Mouse (Mus musculus) naive thymus-derived CD4-positive, alpha-beta T cell, adult 2 months (primary cell): ENCODE results near the gene Krtap10-10.
A peak's percentile ranks its signal among the peaks of the same experiment; 100 is the strongest.
"Not testable (repeated sequence)": the region's sequence is repeated elsewhere in the genome, so short reads cannot be mapped to it uniquely, and the experiment has no call there.

Experiments
- DNase-seq: peaks from one replicate; pipeline ENCODE4 v3.0.0-alpha.2; 2011; ENCODE audit warnings: low read depth

Krtap10-10 gene

DNA sequence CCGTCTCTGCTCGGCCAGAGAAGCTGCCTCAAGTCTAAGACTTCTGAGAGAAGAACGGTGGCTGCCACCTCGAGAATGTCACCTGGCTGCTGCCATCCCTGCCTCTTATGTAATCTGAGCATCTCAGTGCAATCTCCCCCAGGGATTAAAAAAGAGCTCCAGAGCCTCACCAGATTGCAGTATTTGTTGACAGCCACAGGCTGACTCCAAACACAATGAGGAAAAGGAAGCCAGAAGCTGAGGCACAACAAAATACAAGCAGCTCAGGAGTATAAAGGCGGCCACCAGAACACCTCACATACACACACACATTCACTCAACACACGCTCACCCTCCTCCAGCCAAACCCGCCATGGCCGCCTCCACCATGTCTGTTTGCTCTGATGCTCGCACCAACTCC lies at the start of gene Krtap10-10:
Gene Krtap10-10 (plus strand): TSS at position 301 of the 400 bp plus-strand sequence.
- DNase-seq, result no peak

DNA sequence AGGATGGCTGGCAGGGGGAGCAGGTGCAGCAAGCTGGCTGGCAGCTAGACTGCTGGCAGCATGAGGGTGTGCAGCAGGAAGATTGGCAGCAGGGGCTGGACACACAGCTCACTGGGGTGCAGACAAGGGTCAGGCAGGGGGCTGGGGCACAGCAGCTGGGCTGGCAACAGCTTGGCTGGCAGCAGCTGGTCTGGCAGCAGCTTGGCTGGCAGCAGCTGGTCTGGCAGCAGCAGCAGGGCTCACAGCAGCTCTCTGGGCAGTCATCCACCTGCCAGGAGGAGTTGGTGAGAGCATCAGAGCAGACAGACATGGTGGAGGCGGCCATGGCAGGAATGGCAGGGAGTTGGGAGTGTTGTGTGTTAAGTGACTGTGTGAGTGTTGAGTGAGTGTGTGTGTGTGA lies 47.9 kb upstream of the Krtap10-10 start, which contains the start of gene Gm7137:
Gene Gm7137 (minus strand): TSS at position 325 of the 400 bp plus-strand sequence.
- DNase-seq, result not testable (repeated sequence)

DNA sequence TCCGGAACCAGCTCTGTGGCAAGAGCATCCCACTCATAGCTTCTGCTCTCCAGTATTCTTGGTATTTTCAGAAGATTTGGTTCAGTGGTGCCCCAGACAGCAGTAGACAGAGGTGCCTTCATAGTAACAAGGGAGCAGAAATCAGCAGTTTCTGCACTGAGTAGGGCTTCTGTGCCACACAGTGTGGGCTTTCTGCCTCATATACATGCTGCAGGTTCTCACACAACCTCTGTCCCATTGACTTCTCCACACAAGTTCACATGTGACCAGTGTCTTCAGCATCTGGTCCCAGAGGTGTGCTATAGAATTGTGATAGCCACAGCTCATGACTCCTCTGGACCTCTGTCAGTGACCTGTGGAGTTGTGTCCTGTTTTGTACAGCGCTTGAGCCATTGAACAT lies 47.1 kb upstream of the Krtap10-10 start:
- no peak for DNase-seq

DNA sequence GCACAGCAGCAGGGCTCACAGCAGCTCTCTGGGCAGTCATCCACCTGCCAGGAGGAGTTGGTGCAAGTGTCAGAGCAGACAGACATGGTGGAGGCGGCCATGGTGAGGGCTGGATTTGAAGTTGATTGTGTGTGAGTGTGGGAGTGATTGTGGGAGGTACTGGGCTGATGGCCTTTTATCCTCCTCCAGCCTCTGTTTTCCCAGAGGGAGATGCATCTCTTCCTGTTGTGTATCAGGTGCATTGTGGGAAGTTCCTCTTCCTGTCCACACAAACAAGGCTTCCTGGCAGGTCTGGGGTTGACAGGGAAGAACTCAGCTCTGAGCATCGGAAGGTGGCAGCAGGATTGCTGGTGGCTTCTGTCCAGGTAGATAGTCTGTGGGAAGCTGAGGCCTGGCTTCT lies 40.8 kb upstream of the Krtap10-10 start, which contains the start of gene Gm9639:
Gene Gm9639 (minus strand): TSS at position 101 of the 400 bp plus-strand sequence.
- no peak for DNase-seq

DNA sequence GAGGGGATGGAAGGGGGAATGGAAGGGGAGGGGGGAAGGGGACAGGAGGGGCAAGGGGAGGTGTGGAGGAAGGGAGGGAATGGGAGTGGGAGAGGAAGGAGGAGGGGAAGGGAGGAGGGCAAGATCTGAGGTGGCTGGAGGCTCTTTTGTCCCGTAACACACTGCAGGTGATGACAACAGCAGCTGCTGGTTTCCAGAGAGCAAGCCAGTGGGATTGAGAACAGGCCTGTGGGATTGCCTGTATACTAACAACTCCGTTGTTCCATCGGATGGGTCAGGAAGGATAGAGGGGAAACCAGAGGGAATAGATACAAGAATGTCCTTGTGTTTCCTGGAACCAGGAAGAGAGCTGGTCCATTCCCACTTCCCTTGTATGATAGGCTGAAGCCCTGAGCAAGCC lies 38.1 kb upstream of the Krtap10-10 start:
- no peak for DNase-seq

DNA sequence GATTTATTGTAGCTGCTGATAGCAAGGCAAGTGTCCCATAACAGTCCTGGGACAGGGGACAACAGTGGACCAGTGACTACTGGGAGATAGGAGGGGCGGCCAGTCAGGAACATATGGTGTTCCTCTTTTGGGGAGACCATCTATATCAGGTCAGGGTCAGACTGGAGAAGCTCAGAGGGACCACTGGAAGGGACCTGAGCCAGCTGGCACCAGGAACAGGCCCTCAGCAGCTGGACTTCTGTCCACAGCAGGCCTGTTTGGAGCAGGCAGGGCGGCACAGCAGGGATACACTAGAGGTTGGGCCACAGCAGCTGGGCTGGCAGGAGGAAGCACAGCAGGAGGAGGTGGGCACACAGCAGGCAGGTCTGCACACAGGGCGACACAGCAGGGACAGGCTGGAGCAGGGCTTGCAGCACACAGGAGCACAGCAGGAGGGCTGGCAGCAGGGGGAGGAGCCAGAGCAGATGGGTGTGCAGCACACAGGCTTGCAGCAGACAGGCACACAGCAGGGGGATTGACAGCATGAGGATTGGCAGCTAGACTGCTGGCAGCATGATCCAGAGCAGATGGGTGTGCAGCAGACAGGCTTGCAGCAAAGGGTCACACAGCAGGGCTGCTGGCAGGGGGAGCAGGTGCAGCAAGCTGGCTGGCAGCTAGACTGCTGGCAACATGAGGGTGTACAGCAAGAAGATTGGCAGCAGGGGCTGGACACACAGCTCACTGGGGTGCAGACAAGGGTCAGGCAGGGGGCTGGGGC lies 37.4 kb upstream of the Krtap10-10 start:
- not testable (repeated sequence) for DNase-seq

DNA sequence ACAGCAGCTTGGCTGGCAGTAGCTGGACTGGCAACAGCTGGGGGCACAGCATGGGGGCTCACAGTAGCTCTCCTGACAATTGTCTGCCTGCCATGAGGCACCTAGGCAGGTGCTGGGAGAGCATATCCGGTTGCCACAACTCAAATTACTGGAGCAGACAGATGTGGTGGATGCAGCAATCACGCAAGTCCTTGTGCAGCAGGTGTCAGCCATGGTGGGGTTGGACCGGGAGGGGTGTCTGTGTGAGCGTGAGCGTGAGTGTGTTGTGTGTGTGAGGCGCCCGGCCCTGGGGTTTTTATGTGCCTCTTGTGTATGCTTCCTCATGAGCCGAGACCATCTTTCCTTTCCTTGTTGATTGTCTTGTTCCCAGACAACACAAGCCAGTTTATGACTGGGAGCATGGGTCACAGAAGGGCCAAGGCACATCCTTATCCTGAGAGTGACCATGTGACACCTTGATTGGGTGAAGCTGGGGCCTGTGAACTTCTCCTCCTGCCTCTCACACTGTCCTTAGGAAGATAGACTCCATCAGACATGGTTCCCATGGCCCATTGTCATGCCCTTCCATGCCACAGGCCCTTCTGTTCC lies 36.7 kb upstream of the Krtap10-10 start, which contains the start of gene Gm19668:
Gene Gm19668 (minus strand): TSS at position 213 of the 588 bp plus-strand sequence.
- DNase-seq, result no peak

DNA sequence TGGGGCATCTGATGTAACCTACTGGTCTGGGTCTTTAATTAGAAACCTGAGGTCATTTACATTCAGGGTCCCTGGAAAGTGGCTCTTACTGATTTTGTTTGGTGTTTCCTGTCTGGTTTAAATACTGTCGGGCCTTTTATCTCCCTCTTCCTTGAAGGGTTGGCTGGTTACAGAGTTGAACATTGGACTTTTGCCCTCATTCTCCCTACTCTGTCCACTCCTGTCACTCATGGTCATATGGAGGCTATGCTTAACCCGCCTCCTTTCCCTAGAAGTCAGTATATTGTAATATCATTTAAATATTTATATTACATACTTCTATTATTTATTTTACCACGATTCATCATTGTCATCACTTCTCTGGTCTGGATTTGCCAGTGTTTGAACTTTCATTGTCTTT lies 31.7 kb upstream of the Krtap10-10 start:
- no peak for DNase-seq

DNA sequence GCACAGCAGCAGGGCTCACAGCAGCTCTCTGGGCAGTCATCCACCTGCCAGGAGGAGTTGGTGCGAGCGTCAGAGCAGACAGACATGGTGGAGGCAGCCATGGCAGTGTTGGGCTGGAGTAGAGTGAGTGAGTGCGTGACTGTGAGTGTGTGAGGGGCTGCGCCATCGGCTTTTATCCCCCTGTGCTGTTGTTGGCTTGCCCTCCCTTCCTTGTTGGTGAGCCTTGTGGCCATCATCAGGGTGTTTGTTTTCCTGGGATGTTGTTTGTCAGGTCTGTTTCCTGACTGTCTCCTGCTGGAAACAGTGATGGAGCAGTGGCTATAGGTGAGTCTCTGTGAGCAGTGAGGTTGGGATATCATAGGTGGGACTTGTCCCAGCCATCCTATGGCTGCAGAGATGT lies 24.0 kb upstream of the Krtap10-10 start, which contains the start of gene Gm9507:
Gene Gm9507 (minus strand): TSS at position 101 of the 400 bp plus-strand sequence.
- no peak for DNase-seq

DNA sequence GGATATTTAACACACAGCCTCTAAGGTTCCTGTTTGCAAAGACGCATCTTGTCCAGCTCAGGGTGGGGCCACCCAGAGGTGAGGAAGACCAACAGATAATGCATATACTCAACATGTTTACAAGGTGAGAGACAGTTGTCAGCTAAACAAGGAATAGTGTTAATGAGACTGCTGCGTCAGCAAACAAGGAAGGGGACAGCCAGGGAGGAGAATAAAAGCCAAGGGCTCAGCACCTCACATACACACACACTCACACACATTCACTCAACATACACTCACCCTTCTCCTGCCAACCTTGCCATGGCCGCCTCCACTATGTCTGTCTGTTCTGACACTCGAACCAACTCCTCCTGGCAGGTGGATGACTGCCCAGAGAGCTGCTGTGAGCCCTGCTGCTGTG lies 21.4 kb upstream of the Krtap10-10 start, which contains the start of gene Gm2696:
Gene Gm2696 (plus strand): TSS at position 301 of the 400 bp plus-strand sequence.
- no peak for DNase-seq

DNA sequence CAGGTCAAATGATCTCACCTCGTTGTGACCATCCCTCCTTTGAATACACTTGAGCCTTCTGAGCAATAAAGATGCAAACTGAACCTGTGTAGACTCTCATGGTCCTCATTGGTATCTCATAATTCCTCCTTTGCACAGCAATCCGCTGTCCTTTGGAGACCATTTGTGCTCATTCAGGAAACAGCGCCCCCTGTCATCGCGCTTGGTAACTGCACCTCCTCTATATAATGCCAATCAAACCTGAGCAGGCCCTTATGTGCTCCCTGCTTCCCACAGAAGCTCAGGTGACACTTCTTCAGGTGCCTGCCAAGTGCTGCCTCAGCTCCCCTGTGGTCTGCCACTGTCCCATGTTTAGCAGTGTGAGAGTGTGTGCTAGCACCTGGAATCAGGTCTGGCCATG lies 20.2 kb upstream of the Krtap10-10 start:
- DNase-seq, result peak; percentile 42

DNA sequence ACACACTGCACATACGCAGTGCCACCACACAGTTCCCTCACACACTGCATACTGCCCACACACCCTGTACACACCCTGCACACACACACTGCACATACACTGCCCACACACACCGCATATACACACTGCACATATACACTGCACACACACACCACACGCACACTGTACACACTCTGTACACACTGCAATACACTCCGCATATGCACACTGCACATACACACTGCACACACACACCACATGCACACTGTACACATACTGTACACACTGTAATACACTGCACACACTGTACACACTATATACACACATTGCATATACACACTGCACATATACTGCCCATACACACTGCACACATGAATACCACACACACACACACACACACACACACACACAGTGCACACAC lies 17.2 kb upstream of the Krtap10-10 start:
- no peak for DNase-seq

DNA sequence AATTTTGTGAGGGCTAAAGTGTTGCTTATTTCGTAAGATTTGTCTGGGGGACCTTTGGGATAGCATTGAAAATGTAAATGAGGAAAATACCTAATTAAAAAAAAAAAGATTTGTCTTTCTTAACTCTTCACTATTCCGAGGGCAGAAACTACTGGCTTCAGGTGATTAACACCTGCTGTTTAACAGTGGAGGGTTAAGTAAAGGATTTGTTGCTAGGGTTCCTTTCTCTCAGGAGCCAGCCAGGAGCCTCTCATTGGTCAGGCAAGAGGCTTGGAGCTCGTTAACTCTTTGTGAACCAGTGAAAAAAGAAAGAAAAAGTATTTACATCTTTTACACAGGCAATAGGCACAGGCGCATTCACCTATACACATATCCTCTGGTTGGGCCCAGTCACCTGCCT lies 16.5 kb upstream of the Krtap10-10 start:
- no peak for DNase-seq

DNA sequence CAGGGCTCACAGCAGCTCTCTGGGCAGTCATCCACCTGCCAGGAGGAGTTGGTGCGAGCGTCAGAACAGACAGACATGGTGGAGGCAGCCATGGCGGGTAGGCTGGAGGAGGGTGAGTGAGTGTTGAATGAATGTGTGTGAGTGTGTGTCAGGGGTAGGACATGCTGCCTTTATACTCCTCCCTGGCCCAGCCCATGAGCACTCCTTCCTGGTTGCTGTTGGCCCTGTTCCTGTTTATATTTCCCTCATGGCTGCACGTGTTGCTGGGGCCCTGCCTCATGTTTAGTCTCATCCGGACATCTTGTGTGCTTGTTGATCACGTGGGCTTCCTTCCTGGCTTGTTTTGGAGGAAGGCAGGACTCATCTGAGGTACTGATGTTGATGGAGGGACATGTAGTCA lies 8.8 kb upstream of the Krtap10-10 start, which contains the start of gene Krtap10-4:
Gene Krtap10-4 (minus strand): TSS at position 145 of the 400 bp plus-strand sequence.
- DNase-seq, result no peak

DNA sequence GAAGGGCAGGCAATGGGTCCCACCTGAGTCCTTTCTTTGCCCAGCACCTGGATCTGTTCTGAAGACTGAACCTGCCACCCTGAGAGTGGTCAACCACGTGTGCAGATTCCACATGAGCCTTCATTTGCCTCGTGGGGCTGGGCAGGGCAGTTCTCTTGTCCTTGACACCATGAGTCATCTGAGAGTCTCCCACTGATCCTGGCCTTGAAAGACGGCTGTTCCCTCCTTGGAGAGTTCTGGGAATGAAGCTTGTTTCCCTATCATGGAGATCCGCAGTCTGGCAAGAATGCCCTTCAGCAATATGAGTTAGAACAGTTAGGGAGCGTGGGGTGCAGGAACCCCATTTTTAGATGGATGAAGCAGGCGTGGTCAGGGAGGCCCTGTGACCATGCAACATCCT lies 3.3 kb downstream of the Krtap10-10 start:
- DNase-seq, result no peak

DNA sequence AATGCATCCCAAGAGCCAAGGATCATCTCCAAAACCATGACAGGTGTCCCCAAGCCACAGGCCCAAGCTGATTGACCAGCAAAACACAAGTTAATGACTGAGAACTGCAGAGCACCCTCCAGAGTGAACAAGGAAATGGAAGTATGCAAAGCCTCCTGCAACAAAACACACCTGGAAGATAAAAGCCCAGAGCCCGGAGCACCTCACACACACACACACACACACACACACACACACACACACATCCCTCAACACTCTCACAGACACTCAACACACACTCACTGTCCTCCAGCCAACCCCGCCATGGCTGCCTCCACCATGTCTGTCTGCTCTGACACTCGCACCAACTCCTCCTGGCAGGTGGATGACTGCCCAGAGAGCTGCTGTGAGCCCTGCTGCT lies 10.8 kb downstream of the Krtap10-10 start, which contains the start of gene Gm36176:
Gene Gm36176 (plus strand): TSS at position 301 of the 400 bp plus-strand sequence.
- DNase-seq, result no peak

DNA sequence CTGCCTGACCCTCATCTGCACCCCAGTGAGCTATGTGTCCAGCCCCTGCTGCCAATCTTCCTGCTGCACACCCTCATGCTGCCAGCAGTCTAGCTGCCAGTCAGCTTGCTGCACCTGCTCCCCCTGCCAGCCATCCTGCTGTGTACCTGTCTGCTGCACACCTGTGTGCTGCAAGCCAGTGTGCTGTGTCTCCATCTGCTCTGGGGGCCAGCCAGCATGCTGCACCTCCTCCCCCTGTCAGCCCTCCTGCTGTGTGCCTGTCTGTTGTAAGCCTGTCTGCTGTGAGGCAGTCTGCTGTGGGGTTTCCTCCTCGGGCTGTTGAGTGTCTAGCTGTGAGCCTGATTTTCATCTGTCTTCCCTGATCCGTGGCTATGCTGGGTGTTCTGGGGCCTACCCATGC lies 11.2 kb downstream of the Krtap10-10 start:
- no peak for DNase-seq

DNA sequence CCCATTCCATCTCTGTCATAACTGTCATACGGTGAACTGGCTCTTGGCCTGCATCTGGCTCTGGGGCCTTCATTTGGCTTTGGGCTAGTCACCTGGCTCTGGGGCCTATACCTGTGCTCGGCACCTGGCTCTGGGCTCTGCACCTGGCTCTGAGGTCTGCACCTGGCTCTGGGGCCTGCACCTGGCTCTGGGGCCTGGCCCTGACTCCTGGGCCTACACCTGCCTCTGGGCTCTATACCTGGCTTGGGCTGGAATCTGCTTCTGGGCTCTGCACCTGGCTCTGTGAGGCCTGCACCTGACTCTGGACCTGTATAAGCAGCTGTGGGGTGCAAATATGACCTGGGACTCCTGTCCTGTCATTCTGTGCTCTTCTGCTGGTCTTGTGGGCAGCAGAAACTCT lies 11.8 kb downstream of the Krtap10-10 start:
- DNase-seq, result no peak

DNA sequence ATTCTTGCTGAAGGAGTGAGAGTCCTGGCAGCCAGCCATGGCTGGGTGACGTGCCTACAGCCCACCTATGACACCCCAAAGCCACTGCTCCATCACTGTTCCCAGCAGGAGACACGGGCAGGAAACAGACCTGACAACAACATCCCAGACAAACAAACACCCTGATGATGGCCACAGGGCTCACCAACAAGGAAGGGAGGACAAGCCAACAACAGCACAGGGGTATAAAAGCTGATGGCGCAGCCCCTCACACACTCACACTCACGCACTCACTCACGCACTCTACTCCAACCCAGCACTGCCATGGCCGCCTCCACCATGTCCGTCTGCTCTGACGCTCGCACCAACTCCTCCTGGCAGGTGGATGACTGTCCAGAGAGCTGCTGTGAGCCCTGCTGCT lies 16.8 kb downstream of the Krtap10-10 start, which contains the start of gene Gm10318:
Gene Gm10318 (plus strand): TSS at position 301 of the 400 bp plus-strand sequence.
- DNase-seq, result no peak

DNA sequence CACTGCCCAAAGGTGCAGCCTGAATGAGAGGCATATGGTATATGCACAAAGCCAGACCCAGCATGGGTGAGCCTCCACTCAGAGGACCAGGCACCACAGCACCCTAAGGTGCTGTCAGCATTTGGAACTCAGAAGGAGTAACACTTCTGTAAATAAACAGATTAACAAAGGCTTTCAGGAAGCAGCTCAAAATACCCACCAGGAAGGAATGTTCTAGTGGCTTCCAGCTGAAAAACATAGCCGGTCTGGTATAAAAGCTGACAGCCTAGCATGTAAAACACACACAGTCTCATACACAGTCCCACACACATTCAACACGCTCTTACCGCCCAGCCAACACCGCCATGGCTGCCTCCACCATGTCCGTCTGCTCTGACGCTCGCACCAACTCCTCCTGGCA lies 25.9 kb downstream of the Krtap10-10 start, which contains the start of gene Gm3285:
Gene Gm3285 (plus strand): TSS at position 301 of the 400 bp plus-strand sequence.
- DNase-seq, result no peak

DNA sequence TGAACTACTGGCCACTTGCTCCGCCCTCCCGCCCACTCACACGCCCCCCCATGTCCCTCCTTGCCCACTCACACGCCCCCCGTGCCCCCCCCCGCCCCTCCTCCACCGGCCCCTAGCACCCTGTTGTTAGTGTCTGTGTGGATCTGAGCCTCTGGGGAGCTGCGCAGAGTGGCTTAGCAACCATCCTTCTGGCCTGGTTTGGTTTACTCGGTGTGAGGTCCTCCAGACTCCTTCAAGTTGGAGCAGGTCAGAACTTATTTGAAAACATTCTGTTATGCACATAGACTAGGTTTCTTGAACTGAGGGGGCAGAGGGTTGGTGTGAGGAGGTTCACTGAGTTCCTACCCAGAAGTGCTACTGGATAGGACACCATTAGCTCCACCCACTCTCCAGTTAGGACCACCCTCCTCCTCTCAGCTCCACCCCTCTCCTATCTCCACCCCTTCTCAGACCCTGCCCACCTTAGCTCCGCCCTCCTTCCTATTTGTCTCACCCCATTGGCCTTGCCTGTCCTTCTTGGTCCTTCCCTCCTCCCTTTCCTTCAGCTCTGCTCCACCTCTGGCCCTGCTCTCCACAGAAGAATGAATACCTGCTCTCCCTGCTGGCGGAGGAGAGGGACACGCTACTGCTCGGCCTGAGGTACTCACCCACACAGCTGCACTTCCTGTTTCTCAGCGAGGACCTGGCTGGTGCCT lies 28.5 kb downstream of the Krtap10-10 start:
- DNase-seq, result peak; percentile 59

DNA sequence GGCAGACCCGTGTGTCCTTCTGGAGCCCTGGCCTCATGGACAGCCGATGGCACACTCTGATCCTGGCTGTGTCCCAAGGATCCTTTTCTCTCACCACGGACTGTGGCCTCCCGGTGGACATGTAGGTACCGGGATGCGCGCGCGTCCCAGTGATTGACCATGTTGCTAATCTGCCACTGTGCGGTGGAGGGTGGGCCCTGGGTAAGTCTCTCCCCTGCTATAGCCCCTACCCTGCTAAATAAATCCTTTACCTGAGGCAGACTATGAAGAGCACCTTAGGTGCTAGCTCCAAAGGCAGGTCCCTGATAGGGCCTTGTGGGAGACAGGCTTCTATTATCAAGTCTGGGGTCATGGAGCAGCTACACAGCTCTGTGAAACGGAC lies 29.0 kb downstream of the Krtap10-10 start:
- DNase-seq, result peak; percentile 6
